Mouse (Mus musculus) R1 (cell line): ENCODE results near the gene Tmem50a.

Experiments
- DNase-seq: peaks from one replicate; pipeline ENCODE4 v3.0.0-alpha.2; 2018; ENCODE audit warnings: low read depth, low spot score

Gene Tmem50a

DNA sequence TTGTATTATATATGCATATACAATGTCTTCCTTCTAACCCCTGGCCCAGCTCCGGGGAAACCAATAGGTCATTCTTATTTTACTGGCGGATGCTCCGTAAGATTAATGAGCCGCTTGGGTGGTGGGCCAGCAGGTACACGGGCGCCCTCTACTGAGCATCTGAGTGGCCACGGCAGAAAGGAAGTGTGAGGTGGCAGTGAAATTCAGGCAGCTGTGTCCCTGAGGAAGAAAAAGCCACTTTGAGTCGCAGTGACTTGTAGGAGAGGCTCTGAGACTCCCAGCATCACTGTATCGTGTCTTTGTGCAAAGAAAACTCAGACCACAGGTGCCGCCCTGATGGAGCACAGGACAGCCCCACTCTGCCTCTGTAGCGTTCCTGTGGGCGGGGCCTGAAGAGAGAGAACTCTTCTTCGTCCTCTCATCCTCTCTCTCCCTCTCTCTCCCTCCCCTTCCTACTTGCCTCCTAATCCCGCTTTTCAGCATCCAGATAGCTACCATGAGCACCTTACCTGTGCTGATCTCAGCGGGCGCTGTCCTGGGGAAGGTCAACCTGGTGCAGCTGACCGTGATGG is 35.3 kb downstream of the Tmem50a start:
- peak; percentile 72 for DNase-seq

GRCm38 (mm10) chr4:134876171-134876570 is 38.7 kb downstream of the Tmem50a start:
- DNase-seq, result peak; percentile 59

DNA sequence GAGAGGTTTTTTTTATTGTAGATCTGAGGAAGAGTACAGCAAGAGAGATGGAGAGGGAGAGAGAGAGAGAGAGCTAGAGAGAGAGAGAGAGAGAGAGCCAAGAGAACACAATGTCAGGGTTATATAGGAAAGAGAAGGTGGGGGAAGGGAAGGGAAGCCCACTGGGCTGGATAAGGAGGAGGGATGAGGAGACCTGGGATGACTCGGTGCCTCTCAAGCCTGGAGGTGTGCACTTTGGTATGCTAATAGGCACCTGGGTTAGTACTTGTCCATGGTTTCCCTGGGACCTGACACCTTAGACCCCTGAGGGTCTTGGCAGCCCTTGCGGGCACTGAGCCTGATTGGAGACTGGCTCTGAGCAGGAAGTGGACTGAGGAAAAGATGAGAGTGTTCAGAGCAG is 42.9 kb downstream of the Tmem50a start:
- DNase-seq, result peak; percentile 56

GRCm38 (mm10) chr4:134871477-134871876 is 43.3 kb downstream of the Tmem50a start:
- peak; percentile 88 for DNase-seq

- no peak for DNase-seq
Observed at GRCm38 (mm10) chr4:134869815-134870375, 44.9 kb downstream of the Tmem50a start.

GRCm38 (mm10) chr4:134869068-134869730 is 45.6 kb downstream of the Tmem50a start:
- no peak for DNase-seq

DNA sequence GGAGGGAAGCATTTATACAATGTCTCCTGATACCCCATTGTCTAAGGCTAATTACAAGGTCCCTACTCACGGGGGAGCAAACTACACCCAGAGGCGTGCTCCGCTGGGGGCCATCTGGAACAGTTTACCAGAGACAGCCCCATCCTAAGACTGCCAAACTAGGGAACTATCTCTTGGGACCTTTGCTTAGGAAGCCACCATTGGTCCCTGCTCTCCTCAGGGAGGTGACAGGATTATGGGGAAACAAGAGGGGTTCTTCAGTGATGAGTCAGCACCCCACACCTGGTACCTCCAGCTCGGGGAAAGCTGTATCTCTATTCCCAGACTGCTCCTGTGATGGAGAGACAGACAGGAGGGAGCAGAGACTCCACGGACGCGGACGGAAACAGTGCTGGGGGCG is 46.3 kb downstream of the Tmem50a start:
- DNase-seq, result no peak

- DNase-seq, result no peak
Observed at GRCm38 (mm10) chr4:134868065-134868464, 46.8 kb downstream of the Tmem50a start.

DNA sequence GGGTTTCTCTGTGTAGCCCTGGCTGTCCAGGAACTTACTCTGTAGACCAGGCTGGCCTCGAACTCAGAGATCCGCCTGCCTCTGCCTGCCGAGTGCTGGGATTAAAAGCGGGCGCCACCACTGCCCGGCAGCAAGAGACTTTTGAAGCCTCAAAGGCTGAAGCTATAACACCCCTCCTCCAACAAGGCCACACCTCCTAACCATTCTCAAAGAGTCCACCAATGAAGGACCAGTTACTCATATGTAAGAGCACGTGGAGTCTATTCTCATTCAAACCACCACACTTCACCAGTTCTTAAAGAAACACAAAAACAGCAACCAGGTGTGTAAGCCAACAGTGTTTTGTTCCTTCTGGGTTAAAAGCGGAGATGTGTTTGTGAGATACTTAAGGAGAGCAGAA is 47.2 kb downstream of the Tmem50a start:
- peak; percentile 81 for DNase-seq

GRCm38 (mm10) chr4:134867213-134867612 is 47.6 kb downstream of the Tmem50a start:
- DNase-seq, result no peak

GRCm38 (mm10) chr4:134865789-134866188 is 49.0 kb downstream of the Tmem50a start:
- no peak for DNase-seq

DNA sequence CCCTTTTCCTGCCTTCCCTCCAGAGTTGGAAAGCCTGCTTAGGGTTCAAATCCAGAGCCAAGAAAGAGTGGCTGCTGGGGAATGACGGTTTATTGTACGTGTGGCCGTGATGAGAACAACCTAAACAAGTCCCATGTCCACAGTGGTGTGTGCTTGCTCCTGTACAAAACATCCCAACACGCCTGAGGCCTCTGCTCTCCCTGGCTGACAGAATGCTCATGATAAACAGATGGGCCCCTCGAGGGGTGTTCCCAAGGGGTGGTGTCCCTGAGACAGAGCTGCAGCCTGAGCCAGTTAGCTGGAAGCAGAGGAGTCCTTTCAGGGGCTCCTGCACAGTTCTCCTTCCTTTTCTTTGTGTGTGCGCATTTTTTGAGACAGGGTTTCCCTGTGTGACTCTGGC is 49.5 kb downstream of the Tmem50a start:
- DNase-seq, result no peak

DNA sequence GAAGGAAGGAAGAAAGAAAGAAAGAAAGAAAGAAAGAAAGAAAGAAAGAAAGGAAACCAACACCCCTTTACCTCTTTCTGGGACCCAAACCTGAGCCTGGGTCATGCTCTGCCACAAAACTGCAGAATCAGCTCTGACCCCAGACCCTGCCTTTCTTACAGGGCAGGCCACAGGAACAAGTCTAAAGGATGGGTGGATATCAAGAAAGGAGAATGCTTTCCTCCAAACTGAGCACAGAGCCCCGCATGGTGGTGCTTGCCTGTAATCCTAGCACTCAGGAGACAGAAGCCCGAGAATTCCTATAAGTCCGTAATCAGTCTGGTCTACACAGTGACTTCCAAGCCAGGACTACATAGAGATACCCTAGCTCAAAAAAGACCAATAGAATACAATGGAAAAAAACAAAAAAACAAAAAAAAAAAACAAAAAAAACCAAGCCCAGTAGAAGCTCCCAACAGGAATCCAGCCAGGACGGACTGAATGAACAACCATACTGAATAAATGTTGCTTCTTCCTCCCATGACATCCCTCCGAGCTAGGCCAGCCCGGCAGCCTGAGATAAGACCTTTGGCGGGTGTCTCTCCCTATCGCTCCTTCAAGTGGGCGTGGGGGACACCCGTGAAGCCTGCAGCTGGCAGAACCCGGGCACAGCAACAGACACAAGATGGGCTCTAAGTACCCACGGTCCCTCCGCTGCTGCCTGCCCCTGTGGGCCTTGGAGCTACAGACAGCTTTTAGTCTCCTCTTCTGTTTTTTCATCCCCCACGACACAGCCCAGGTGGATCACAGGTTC is 50.7 kb downstream of the Tmem50a start, which contains the start of gene Rhd:
Gene Rhd, plus strand, starts transcription at position 600 of the 793 bp plus-strand sequence.
- DNase-seq, result no peak

- DNase-seq, result no peak
Observed at GRCm38 (mm10) chr4:134862996-134863395, 51.8 kb downstream of the Tmem50a start.

DNA sequence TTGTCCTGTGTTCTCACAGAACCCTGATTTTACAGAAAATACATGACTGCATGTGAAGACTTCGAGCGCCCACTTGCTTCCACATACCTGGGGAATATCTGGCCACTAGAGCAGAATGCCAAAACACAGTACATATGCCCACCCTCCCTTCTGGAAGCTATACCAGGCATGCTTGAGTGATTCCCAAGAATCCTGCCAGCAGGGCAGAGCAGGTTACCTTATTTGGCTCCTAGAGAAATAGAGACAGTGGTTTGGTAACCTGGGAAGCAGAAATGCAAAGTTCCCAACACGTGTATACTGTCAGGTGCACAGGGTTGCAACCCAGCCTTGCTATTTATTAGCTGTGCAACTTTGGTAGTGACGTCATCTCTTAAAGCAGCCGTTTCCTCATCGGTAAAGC is 52.9 kb downstream of the Tmem50a start:
- no peak for DNase-seq

DNA sequence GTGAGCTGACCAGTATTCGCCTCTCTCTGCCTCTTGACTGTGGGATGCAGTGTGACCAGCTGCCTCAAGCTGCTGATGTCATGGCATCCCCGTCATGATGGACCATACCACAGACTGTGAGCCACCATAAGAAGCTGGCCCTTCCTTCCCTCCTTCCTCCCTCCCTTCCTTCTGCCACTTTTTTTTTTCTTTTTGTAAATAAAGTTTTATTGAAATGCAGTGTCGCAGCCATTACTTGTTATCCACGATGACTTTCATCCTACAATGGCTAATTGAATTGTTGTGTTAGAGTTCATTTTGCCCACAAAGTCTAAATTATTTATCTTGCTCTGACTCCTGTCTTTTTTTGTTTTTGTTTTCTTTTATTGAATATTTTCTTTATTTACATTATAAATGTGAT is 56.3 kb downstream of the Tmem50a start:
- no peak for DNase-seq

GRCm38 (mm10) chr4:134856501-134856900 is 58.3 kb downstream of the Tmem50a start:
- DNase-seq, result peak; percentile 97

DNA sequence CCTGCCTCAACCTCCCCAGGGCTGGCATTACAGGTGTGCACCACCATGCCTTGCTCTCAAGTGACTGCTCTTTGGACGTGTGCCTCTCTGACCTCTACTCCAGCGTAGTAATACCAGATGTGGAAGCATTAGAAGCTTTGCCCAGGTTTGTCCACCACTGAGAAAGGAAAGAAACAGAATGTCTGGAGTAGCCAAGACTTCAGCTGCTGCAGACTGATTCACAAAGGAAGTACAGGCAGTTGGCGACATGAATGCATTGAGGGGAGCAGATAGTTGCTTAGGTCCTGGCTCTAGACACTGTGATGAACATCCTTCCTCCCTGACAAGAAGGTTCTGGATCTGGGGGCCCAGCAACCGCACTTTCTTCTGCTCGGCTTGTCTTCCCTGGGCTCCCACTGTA is 58.8 kb downstream of the Tmem50a start:
- no peak for DNase-seq

- DNase-seq, result peak; percentile 68
Observed at GRCm38 (mm10) chr4:134855371-134855770, 59.5 kb downstream of the Tmem50a start.

GRCm38 (mm10) chr4:134853637-134854485 is 61.0 kb downstream of the Tmem50a start:
- DNase-seq, result peak; percentile 90

GRCm38 (mm10) chr4:134853259-134853636 is 61.6 kb downstream of the Tmem50a start, which contains the start of gene Maco1:
Maco1 (minus strand) TSS chr4:134853345.
- DNase-seq, result peak; percentile 98
